Mouse (Mus musculus) left cerebral cortex, adult 9 months (tissue): ENCODE measurements at regions not wholly inside any gene's neighbourhood (a gene's known extent, or its start where the extent isn't known, plus 50 kb on each side); places are given as distances from the start of the nearest gene placed in this dataset.

Experiments
- DNase-seq, 2 experiments: peaks; one replicate each; pipeline ENCODE4 v3.0.0; 2022; ENCODE audit warnings: low spot score in 2 of 2

DNA sequence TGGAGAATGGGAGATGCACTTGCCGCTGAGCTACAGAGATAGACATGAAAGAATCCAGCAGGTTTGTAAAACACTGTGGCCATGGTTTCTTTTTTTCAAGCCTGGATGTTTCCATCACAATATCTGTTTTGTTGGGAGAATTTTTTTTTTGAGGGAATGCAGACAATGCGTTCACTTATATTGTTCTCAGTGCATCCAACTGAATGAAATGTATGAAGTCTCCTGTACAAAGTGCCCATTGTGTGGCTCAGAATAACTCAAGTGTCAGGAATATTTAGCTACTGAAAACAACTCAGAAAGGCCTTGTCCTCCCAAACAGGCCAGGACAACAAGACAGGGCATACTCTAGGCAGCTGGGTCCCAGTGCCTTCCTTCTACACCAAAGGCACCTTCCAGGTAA lies 120.3 kb upstream of the Ado start:
- no peak for DNase-seq

DNA sequence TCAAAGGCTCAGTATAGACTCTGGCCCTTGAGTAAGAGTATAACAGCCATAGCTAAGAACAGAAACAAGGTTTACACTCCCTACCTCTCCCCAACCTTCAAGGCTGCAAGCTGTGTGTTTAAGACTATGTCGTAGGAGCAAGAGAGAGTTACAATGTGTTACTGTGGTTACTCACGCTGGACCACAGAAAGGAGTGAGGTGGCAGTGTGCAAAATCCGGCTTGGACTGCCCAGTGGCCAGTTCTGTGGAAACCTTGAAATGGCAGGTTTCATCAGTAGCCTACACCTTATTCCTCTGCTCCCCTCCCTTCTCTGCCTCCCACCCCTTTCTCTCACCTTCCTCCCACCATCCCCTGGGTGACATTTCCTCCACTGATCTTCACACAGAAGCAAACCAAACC lies 114.3 kb upstream of the Ado start:
- DNase-seq: no peak

- DNase-seq: no peak
Observed at GRCm38 (mm10) chr10:67661666-67662065, 112.9 kb upstream of the Ado start.

GRCm38 (mm10) chr10:67658005-67658545 lies 109.3 kb upstream of the Ado start:
- no peak for DNase-seq

DNA sequence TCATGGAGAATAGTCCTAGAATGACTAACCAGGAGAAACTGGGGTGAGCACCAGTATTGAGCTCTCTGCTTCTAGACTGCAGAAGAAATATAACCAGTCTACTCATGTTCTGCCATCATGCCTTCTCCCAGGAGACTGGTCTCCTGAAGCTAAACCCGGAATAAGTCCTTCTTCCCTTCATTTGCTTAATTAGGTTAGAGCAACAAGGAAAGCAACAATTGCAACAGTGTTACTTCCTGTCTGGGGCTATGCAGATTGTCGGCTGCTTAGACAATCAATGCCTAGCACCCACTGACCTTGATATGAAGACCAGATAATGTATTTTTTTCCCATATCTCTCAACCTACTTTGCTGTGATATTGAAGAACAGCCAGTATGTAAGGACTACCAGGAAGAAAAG lies 108.5 kb upstream of the Ado start:
- no peak for DNase-seq

GRCm38 (mm10) chr10:67654518-67654917 lies 105.8 kb upstream of the Ado start:
- no peak for DNase-seq

DNA sequence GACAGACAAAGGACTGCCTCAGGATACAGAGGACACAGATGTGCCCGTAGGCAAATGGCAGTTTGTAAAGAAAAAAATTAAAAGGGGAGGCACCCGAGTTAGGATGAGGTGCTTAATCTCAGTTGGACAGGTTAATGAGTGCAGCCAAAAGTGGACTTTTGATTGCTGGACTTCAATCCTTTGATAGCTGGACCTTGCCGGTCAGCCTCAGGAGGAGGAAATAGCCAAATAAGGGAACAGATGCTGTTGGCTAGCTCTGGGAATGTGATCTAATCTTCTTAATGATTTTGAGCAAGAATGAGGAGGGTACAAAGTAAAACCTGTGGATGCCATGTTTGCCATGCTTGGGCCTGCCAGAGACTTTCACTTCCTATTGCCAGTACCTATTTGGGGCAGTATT lies 103.5 kb upstream of the Ado start:
- DNase-seq: no peak

GRCm38 (mm10) chr10:67651386-67651785 lies 102.6 kb upstream of the Ado start:
- no peak for DNase-seq

GRCm38 (mm10) chr10:67647777-67648727 lies 99.3 kb upstream of the Ado start:
- no peak for DNase-seq

- no peak for DNase-seq
Observed at GRCm38 (mm10) chr10:67646659-67647559, 98.2 kb upstream of the Ado start.

DNA sequence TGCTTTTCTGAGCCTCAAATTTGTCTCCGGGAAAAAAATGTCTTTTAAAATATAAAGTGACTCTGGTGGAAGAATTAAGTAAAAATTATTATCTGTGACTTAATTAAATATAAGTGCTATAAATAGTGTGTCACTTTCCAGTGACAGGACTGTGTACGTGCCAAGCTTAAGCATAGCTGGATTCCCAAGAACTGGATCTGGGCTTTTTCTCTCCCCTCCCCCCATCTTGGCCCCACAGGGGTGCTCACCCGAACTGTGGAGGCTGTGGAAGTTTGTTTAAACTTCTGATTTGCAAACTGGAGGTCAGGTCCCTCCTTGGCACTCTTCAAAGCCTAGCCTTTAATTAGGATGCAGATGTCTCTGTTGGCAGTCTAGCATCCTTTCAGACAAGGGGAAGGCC lies 97.1 kb upstream of the Ado start:
- no peak for DNase-seq

- DNase-seq: no peak
Observed at GRCm38 (mm10) chr10:67644280-67644679, 95.5 kb upstream of the Ado start.

GRCm38 (mm10) chr10:67643685-67644084 lies 94.9 kb upstream of the Ado start:
- DNase-seq: no peak

- DNase-seq: no peak
Observed at GRCm38 (mm10) chr10:67637339-67637738, 88.6 kb upstream of the Ado start.

DNA sequence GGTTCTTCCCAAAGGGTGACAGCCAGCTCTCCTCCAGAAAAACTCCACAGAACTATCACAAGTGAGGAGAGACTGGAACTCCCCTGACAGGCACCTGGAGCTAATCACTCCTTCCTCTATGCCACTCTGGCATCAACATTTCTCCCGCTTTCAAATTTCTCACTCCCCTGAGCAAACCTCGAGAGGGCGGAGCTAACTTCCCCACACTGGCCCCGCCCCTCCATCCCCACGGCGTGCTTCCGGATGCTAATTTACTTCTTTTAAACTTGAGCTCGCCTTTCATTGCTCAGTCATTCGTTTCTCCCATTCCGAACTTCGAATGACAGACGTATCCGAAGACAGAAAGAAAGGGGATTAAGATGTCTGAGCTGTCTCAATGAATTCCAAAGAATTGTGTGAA lies 87.8 kb upstream of the Ado start:
- DNase-seq: no peak

GRCm38 (mm10) chr10:67634795-67635194 lies 86.0 kb upstream of the Ado start:
- DNase-seq: no peak

- no peak for DNase-seq
Observed at GRCm38 (mm10) chr10:67633063-67633462, 84.3 kb upstream of the Ado start.

DNA sequence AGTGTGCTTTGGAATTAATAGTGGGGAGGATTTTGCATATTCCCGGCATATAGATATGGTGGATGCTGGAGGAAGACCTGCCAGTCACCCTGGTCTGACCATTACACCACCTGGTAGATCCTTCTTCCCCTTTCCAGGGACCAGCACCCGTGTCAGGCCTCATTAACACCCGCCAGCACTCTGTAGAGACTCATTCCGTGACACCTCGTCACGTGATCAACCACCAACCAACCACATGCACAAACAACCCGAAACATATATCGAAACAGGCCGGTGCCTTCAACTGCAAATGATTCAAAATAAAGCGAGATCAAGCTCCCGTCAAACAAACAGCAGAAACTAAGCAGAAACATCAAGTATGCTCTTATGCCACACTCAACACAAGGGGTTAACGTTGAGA lies 74.6 kb upstream of the Ado start:
- DNase-seq: no peak

GRCm38 (mm10) chr10:67620018-67620417 lies 71.3 kb upstream of the Ado start:
- DNase-seq: no peak

DNA sequence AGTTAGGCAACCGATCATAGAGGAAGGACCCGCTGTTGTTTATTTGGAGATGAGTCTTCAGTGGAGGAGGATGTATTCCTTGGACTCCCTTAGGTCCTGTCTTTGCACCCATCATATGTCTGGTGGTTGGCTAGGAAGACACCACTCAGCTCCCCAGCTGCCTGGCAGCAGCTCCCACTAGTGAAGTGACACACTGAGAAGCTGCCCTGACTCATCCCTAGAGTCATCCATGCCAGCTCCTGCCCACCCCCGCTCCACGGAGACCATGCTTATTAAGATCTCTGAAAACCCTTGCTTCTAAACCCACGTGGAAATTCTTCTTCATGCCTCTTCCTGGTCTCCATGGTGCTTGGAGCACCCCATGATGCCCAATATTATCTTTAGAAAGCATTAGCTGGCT lies 69.4 kb upstream of the Ado start:
- peak in 1 of 2 experiments; percentile 42 for DNase-seq

DNA sequence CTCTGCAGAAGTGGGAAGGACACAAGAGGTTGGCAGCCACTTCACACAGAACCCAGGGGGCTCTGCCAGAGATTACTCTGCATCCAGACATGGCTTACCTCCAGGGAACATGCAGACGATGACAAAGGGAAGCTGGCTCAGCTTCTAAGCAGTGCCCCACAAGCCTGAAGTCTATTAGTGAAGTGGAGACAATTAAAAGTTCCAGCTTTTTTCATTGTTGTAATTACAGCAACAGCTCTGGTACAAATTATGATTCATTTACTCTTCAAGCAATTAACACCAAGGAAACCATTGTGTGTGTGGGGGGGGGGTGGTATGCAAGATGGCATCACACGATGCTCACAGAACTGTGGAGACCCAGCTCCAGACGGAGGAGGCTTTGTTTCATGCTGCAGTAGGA lies 66.3 kb upstream of the Ado start:
- DNase-seq: no peak

- no peak for DNase-seq
Observed at GRCm38 (mm10) chr10:67610689-67611088, 61.9 kb upstream of the Ado start.
